Mouse (Mus musculus) kidney, postnatal 4 days (tissue): ENCODE results near the gene Celf1.
"Not testable (repeated sequence)": the region's sequence is repeated elsewhere in the genome, so short reads cannot be mapped to it uniquely, and the experiment has no call there.

Source experiments
- DNase-seq, 2 experiments: peaks; one replicate each; pipeline ENCODE4 v3.0.0; 2021; ENCODE audit warnings: mixed read lengths in 2 of 2

Celf1 gene

GRCm38 (mm10) chr2:91023956-91024355 is 83.8 kb downstream of the Celf1 start:
- no peak for DNase-seq

GRCm38 (mm10) chr2:91025081-91025516 is 84.9 kb downstream of the Celf1 start:
- DNase-seq: no peak

GRCm38 (mm10) chr2:91026491-91026890 is 86.3 kb downstream of the Celf1 start:
- DNase-seq: no peak

DNA sequence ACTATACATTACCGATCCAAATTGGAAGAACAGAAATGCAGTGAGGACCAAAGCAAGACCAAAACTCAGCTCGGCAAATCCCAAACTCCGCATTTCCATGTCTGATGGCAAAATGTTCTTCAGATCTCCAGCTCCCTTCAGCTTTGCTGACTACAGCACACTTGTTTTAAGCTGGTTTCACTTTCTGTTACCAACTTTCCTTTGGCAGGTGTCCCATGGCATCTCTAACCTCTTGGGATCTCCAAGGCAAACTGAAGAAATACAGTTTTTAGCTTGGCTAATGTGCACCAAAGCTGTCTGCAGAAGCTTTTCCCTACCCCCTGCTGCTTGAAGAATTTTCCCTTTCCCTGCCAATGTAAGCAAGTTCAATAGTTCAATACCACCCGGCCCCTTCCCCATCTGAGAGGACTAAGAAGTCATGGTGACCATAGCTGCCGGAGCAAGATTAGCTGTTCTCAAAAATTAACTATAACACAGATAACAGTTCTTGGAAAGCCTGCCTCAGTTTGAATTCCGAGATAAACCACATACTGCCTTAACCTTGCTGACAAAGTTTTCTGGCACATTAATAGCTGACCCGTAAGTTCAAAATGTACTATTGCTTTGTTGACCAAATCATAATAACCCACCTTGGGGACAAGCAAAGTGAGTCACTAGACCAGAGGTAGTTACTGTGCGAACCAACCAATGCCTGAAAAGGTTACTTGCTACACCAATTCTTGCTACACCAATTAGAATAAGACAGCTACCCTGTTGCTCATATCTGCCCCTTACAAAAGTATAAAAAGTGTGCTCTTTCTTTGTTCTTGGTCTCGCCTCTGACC is 87.4 kb downstream of the Celf1 start:
- DNase-seq: no peak

GRCm38 (mm10) chr2:91031216-91031615 is 91.0 kb downstream of the Celf1 start:
- no peak for DNase-seq

GRCm38 (mm10) chr2:91033000-91033399 is 92.8 kb downstream of the Celf1 start:
- DNase-seq: no peak

DNA sequence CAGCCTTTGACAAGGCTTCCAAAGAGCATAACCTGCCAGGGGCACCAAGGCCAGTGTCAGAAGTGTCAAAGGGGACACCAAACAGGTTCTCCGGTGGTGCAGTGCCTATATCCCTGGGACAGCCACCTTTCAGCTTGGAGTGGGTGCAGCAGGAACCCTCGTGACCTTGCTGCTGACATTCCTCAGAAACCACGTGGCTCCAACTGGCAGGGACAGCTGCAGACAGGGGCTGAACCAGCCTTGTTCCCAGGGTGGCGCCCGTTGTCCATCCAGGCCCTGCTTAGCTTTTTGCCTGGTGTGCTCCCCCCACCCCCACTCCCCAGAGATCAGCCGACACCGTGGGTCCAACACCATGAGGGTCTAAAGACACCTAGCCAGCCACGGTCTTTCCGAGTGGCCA is 95.2 kb downstream of the Celf1 start, which contains the start of gene Rapsn:
Rapsn (plus strand) TSS at position 236 of the 400 bp plus-strand sequence.
- DNase-seq: peak; percentile 31 to 56

- DNase-seq: no peak
These were observed 101.6 kb downstream of the Celf1 start for GRCm38 (mm10) chr2:91041786-91042185.

DNA sequence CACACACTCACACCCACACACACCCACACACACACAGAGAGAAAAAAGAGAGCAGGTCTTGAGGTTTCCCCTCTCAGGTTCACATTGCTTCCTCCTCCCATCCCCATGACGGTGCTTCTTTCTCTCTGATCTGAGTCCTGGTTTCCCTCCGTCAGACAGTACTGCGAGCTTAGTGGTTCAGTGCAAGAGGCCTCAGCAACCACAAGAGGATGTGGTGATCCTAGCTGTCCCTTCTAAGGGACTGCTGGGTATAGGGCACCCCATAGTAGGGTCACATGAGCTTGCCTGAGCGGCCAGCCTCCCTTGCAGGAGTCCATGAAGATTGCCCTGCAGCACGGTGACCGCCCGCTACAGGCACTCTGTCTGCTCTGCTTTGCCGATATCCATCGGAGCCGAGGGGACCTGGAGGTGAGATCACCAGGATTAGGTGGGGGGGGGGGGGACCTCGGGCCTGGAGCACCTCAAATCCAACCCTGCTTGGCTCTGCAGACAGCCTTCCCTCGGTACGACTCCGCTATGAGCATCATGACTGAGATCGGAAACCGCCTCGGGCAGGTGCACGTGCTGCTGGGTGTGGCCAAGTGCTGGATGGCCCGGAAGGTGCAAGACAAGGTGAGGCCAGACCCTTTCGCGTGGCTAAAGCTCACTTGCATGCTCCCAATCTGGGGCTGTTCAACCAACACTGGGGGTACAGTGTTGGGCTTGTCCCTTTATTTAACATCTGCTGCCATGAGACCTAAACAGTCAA is 102.6 kb downstream of the Celf1 start:
- DNase-seq: no peak

- no peak for DNase-seq
These were observed 104.5 kb downstream of the Celf1 start for GRCm38 (mm10) chr2:91044727-91045126.

- DNase-seq: not testable (repeated sequence)
These were observed 105.6 kb downstream of the Celf1 start for GRCm38 (mm10) chr2:91045805-91046204.

DNA sequence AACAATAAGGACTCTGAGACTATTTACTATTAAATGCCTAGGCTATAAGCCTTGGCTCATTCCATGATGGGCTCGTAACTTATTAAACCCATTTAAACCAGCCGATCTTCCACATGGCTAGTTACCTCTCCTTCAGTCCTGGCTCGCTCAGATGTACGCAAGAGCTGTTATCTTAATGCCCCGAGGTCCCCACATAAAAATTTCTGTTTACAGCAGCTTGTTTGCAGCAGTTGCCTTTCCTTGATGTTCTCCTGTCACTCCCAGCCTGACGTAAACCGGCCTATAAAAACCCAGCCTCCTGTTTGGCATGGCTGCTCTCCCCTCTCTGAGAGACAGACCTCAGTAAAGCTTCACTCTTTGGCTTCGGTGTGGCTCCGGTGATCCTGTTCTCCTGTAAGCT is 107.2 kb downstream of the Celf1 start:
- peak in 1 of 2 experiments; percentile 31 for DNase-seq

GRCm38 (mm10) chr2:91051917-91052316 is 111.7 kb downstream of the Celf1 start:
- DNase-seq: no peak

- DNase-seq: no peak
These were observed 112.6 kb downstream of the Celf1 start for GRCm38 (mm10) chr2:91052752-91053151.

GRCm38 (mm10) chr2:91053181-91053933 is 113.2 kb downstream of the Celf1 start:
- no peak for DNase-seq

GRCm38 (mm10) chr2:91053934-91054382 is 113.8 kb downstream of the Celf1 start, which contains the start of gene Psmc3:
Gene Psmc3, plus strand, starts transcription at chr2:91054009.
- DNase-seq: peak; percentile 98 to 99

DNA sequence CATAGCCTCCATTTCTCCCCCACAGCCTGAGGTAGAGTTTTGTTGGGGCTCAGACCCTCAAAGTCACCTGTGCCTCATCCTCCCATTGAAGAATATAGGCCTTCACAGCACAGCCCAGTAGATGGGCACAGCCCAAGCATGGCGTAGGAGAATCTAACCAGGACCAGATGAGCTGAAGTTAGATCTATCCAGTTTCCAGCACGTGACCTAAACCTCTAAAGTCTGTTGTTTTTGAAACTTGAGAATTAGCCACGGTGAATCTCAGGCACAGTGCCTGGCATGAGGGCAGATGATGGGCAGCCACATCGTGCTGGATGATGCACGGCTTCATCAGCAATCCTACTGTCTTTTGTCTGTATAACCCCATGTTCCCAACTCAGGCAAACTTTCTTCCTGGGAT is 118.3 kb downstream of the Celf1 start:
- no peak for DNase-seq

DNA sequence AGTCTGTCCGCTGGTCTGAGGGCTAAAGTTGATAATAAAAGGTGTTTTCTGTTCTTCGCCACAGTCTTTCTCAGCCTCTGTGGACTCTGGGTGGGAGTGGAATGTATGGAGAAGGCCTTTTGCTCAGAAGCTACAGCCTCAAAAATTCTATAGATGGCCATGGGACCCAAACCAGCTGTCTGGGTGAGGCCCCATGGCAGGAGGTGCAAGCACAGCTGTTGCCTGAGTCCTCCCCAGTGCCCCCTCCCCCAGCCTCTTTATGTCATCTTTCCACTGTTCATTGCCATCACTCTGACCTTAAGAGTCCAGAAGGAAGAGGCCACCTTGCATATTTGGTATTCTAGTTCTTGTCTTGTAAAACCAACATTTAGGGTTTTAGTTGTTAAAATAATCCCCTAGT is 119.2 kb downstream of the Celf1 start:
- DNase-seq: no peak

DNA sequence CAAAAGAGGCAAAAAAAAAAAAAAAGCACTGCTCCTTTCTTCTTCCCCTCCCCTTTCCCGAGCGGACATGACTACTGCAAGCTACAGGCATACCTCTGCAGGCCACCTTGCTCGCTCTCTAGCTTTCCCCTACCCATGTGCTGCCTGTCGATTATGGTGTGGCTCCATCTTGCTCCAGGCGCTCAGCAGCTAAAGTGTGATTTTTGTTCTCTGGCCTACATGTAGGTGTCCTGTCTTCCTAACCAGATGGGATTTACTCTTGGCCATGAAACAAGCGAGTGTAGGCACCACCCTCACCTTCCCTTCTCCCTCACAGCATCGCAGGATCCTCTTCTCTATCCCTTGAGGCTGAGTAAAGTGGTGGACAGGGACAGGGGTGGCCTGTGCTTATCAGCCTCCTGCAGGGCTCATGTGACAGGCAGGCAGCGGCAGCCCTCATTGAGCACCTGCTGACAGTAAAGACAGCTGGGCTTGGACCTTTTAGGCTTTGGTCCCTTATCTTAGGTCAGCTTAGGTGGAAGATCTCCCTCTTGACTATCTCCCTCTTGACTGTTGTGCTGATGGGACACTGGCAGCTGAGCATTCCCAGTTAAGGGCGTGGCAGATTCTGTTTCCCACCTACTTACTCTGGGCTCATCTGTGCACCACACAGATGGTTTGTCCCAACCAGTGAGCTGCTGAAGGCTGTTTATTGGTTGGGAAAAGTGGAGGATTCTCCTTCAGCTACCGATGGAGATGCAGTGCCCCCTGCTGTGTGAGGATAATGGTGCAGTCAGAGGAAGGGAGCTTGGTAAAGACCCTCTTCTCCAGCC is 120.6 kb downstream of the Celf1 start:
- peak; percentile 74 to 78 for DNase-seq

DNA sequence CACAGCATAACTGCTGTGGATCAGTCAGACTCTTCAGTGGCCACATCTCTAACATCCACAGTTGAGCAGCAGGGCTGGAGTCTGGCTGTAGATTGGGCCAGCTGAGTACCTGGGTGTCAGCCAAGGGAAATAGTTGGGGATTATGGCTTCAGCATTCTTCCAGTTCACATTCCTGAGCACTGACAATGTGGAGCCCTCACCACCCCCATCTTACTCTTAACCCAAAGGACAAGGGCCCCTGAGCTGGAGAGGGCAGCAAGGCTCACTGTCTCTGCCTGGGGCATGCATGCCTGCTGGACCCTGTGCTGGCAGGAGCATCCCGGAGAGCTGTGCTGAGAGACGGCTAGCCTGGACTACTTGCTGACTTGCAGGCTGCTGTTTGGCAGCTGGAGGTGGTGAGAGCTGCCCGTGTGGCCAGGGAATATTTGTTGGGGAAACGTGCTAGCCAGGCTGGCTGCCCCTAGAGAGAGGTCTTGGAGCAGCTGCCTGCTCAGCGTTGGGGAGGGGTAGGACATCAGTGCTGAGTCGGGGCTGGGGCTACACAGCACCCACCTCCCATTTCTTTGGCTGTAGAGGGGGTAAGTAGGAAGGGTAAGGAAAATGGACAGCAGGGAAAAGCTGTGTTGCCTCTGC is 121.8 kb downstream of the Celf1 start:
- peak; percentile 67 to 71 for DNase-seq

GRCm38 (mm10) chr2:91062779-91063606 is 122.8 kb downstream of the Celf1 start:
- no peak for DNase-seq
